Mouse (Mus musculus) liver, embryonic 14.5 days (tissue): Measurements from ENCODE around the gene Klhl9.

Experiments
- CTCF ChIP-seq: IDR thresholded peaks from 2 replicates; pipeline ENCODE4 v1.5.1; 2016; ENCODE audit warnings: antibody characterized with exemption, low read depth, control low read depth
- EP300 ChIP-seq: IDR thresholded peaks from 2 replicates; pipeline ENCODE4 v1.6.1; 2016; ENCODE audit warnings: antibody characterized with exemption, low read depth

DNA sequence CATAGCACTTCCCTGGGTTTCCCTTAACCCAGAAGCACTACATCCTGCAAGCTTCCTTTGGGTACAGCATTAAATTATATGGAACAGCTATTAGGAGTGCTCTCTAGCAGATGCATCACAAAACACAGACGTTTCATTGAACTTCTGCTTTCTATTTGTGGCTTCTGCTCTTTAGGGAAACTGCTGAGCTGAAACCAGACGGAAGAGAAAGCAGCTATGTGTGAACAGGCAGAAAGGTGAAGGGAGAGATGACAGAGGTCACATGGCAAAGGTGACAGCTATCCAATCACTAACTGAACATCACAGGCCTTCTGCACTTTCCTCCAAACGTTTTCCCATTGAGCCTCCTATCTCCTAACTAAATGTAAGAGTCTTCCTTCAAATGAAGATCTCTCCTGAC lies 16.3 kb downstream of the Klhl9 start:
- no peak for TF ChIP-seq CTCF
- TF ChIP-seq EP300, result no peak
